Mouse (Mus musculus) heart, postnatal 0 days (tissue): ENCODE measurements at regions not wholly inside any gene's neighbourhood (a gene's known extent, or its start where the extent isn't known, plus 50 kb on each side); places are given as distances from the start of the nearest gene placed in this dataset.

Experiments used
- CTCF ChIP-seq: IDR thresholded peaks from 2 replicates; pipeline ENCODE4 v1.5.1; 2016; ENCODE audit warnings: antibody characterized with exemption, control low read depth, low read depth
- EP300 ChIP-seq: IDR thresholded peaks from 2 replicates; pipeline ENCODE4 v1.6.1; 2016; ENCODE audit warnings: antibody characterized with exemption, low read depth

GRCm38 (mm10) chr8:92522519-92522918, 151.6 kb upstream of the Irx6 start:
- TF ChIP-seq CTCF (no peak), EP300 (no peak)
